Mouse (Mus musculus): ENCODE results near the gene Slc24a4. TPM values are rescaled to one million over a fixed set of nuclear protein-coding genes. Genes with fewer than 3 reads are reported as not detected.
A peak's percentile ranks its signal among the peaks of the same experiment; 100 is the strongest.

Gene Slc24a4
- total RNA-seq, 2 experiments from 2014 or later = 39.5 to 44.1 TPM

DNA sequence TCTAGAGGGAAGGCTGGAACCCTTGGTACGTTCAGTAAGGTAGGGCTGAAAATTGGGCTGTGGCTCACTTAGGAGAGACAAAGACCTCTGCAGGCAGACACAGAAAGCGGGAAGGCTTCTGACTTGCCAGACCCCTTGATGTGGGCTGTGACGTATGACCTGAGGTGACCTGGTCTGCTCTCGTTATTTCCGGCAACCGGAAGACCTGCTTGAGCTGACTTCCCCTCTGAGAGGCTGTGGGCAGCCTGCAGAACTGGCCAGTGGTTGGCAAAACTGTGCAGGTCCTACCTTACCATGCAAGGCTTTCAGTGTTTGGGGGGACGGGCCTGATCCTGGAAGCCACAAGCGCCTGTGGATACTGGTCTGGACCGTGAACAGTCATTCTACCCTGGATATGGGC is 173.8 kb downstream of the Slc24a4 start:
- DNase-seq (ENCODE audit: extremely low spot score in 1 of 2, low spot score in 1 of 2) = no peak

DNA sequence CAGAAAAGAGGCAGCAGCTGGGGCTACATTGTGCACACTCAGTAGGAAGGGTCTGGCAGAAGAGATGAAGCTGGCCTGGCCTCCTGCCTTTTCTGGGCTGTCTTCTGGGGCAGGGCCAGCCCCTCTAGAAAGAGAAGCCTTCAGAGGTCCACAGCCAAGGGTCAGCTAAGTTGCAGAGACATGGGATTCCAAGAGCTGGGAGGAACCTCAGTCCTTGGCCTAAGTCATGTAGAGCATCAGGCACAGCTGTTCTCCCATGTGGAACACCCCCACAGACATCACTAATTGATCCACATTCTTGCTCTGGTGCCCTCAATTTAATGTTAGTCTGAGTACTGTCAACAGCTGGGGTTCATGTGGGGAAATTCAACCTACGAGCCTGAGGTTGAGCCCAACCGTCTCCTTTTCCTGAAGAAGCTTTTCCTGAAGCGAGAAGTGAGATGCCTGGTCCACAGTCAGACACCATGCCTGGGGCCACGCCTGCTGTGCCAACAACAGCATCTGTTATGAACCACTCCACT is 174.4 kb downstream of the Slc24a4 start:
- DNase-seq (ENCODE audit: extremely low spot score in 1 of 2, low spot score in 1 of 2) = no peak

DNA sequence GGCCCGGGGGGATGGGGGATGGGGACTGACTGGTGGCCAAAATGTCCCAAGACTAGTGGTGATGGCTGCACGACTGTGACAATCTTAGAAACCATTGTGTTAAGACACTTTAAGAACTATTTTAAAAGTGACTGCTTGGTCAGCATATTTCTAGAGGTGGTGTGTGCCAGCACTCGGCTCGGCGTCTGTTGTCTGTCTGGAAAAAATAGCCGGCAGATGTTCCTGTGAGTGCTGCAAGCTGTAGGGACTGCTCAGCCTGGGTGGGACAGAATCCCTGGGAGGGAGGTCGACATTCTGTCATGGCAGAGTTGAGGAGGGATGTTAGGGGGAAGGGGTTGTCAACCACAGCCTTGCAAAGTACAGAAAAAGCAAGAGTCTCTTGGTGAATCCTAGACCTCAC is 175.3 kb downstream of the Slc24a4 start:
- no peak for DNase-seq (ENCODE audit: extremely low spot score in 1 of 2, low spot score in 1 of 2)

DNA sequence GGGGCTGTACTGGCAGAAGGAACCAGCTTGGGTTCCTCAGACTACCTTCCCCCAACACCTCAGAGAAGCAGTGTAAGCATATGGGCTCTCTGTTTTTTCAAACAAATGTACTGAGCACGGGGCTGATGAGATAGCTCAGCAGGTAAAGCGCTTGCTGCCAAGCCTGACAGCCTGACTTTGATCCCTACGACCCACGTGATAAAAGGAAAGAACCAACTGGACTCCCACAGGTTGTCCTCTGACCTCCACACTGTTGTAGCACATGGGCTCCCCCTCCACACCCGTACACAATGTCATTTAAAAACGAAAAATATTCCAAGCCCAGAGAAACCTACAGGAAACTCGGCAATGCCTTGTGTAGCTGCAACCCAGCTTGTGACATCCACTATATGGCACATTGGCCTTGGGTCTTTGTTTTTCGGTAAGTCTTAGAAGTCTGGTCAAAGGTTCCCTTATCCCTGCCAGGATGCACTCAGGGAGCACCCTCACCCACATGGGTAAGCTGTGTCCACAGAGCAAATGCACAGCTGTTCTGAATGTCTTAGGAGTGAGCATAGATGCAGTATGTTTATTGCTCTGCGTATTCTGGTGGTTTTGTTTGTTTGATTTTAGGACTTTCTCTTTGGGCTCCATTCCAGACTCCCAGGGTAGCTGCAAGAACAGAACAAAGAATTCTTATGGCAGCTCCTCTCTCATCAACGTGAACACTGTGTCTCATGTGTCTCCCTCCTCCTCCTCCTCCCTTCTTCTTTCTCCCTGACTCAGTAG is 176.7 kb downstream of the Slc24a4 start:
- DNase-seq (ENCODE audit: extremely low spot score in 1 of 2, low spot score in 1 of 2) = no peak

DNA sequence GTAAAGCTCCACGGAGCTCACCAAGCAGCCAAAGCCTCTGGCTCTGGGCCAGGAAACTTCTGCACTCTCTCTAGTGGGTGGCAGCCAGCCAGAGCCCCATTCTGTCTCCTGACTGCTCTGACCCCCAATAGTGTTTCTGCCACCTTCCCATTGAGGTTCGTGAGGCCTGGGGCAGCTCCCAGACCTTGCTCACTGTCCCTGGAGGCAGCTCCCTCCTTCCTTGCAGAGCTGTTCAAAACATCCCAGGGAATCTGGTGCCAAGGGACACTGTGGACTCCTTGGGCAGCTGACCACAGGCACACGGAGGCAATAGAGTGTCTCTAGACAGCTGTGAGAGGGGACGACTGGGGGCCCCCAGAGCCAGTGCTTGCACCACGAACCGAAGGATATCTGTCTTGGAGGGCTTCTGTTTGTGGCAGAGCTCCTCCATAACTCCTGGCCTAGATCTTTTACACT is 179.5 kb downstream of the Slc24a4 start:
- peak in 1 of 2 experiments; percentile 35 for DNase-seq (ENCODE audit: extremely low spot score in 1 of 2, low spot score in 1 of 2)

DNA sequence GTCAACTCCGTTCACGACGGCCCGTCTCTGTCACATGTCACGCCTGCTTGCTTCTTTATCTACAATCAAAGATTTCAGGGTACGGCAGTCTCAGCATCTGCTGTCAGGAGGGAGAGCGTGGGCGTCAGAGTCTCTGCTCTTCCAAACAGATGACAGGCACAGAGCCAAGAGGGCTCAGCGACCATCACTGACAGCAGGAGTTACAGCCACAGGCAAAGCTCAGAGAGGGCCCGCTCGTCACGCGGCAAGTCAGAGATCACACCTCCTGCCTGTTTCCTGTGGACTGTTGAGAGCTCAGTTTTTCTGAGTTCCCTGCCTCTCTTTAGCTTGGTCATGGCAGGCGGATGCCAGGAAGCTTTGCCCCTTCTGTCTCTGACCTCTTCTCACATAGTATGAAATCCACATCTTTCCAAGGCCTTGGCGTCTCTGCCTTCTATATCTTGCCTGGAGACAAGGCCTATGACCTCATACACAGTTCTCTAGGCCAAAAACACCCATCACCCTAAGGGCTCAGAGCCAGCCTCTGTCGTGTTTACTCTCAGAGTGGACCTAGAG is 180.0 kb downstream of the Slc24a4 start:
- peak; percentile 26 to 40 for DNase-seq (ENCODE audit: extremely low spot score in 1 of 2, low spot score in 1 of 2)

DNA sequence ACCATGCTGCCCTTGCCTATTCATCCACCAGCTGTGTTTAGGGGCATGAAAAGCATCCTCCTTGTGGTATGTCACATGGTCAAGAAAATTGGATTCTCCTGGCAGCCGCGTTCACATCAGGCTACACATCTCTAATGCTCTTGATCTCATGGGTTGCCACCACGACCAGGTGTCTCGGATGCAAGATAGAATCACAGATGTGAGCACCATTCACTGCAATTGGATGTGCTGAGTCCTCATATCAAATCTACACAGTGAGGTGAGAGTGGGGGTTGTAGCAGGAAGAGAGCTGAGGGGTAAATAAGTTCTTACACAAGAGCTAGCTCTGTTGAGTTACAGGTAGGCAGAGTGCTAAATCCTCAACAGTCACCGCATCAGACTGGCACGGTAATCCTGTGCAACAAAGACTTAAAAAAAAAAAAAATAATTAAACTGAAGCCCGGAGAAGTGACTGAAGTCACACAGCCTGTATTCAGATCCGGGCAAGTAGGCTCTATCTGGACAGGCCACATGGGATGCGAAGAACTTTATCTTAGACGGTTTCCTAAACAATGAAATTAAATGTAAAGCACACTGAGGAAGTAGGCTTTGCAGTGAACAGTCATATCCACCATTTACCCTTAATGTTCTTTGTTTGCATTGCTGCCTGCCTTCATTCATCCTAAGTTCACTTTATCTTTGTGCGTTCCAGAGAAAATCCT is 180.7 kb downstream of the Slc24a4 start:
- no peak for DNase-seq (ENCODE audit: extremely low spot score in 1 of 2, low spot score in 1 of 2)

DNA sequence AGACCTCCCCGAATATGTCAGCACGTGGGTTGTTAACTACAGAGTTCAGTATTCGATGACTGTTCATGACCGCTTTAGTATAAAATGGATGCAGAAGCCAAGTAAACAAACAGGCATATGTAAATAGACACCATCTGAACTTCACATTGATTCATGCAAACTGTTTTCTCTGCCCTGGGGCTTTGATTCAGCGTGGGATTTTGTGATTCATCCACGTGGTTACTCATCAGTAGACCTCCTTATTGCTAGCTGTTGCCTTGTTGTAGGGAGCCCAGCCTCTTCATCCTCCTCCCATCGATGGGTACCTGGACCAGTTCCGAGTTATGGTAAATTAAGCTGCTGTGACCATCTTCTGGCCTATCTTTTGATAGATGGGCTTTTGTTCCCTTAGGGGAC is 181.3 kb downstream of the Slc24a4 start:
- DNase-seq (ENCODE audit: extremely low spot score in 1 of 2, low spot score in 1 of 2) = no peak

DNA sequence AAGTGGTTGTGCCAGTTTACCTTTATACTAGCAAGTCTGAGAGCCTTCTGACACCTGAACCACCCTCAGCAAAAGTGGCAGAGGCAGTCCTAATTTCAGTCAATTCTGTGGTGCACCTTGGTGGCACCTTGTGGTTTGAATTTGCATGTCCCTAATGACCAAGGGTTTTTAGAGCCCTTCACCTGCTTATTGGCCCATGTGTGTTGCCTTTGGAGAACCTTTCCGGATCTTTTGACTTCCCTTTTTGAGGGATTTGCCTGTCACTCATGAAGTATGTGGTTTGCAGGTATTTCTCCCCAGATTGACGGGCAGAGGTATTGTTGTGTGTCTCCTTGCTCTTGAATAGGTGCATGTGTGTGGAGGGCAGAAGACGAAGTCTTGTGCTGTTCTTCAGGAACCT is 181.7 kb downstream of the Slc24a4 start:
- no peak for DNase-seq (ENCODE audit: extremely low spot score in 1 of 2, low spot score in 1 of 2)

DNA sequence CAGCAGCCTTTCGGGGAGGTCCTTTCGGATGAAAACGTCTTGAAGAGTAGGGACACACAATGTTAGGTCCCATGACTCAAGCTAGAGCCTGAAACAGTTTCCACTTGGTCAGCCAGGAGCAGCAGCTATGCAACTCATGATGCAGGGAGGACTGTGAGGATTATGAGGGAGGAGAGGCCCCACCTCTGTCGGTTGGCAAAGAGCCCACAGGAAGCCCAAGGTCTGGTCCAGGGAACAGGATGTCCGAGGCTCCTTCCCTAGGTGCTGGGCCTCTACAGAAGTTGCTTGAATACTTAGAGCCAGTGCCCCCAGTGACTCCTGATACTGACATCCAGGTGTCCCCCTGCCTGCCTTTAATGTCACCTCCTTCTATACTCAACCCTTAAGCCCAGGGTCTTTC is 182.9 kb downstream of the Slc24a4 start:
- DNase-seq (ENCODE audit: extremely low spot score in 1 of 2, low spot score in 1 of 2) = no peak

Other genes starting within 250 kb of the Slc24a4 start
- gene Trip11, start 215.5 kb upstream of the Slc24a4 start, total RNA-seq (2021) = 10 to 100 TPM; 26.1 to 28.6 TPM
- 10 to 100 TPM; 19.3 to 20.4 TPM for gene Atxn3, start 170.5 kb upstream of the Slc24a4 start, total RNA-seq (2021)
- gene Cpsf2, start 152.7 kb upstream of the Slc24a4 start, total RNA-seq (2021) = 10 to 100 TPM; 28.4 to 30.0 TPM
- 1 to 10 TPM; 2.5 to 3.1 TPM for gene Rin3, start 154.3 kb downstream of the Slc24a4 start, total RNA-seq (2021)